8 mouse cellular contexts compared by ENCODE assay signal in the genomic region with DNA sequence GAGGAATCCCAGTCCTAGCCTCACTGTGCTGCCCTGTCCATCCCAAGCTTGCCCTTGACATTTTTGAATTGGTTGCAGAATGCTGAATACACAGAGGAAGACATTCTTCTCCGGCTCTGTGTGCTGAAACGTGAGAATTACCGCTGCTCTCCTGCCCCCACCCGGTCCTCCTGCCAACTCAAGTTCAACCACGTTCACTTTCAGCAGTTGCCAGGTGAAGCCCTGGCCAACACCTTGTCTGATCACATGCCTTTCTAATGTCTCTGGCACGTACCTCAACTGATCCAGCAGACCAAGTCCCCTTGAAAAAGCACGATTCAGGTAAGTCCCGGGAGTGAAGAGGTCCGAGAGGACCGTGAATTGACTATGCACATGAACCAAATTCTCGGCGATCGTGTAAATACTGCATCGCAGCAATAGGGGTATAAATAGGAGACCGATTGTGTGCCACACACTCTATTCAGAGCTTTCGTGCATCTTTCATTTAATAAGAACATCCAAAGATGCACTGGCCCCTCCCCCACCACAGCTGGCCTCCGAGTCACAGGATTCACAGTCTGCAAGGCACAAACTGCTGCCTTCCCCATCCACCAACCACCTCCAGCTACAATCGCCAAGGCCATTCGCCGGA. TPM values are rescaled to one million over a fixed set of nuclear protein-coding genes. Genes with fewer than 3 reads are reported as not detected.
DNase-seq lines count a peak whose midpoint lies in the region; ATAC-seq lines count a peak whose summit lies in the region.

No protein-coding gene starts in this region.

- H3K27ac ChIP-seq in midbrain, embryonic 14.5 days (replicated peaks; ENCODE audit: low read depth, low read length): peak overlapping the region; percentile 94
- H3K27ac ChIP-seq in intestine, embryonic 16.5 days (ENCODE audit: low read length): no peak overlapping the region

- no peaks in the 10 kb centered on the region for H3K27me3 ChIP-seq in midbrain, embryonic 14.5 days (ENCODE audit: control insufficient read depth, insufficient read depth, low read length)
- H3K27me3 ChIP-seq in intestine, embryonic 16.5 days (replicated peaks; ENCODE audit: control insufficient read depth, insufficient read depth, low read length): no peaks in the 10 kb centered on the region

- peak overlapping the region; percentile 78 for H3K4me2 ChIP-seq in midbrain, embryonic 14.5 days (ENCODE audit: low read length)
- H3K4me2 ChIP-seq in intestine, embryonic 16.5 days (ENCODE audit: low read depth, low read length): no peak overlapping the region

- H3K4me1 ChIP-seq in midbrain, embryonic 14.5 days (ENCODE audit: control insufficient read depth, insufficient read depth, low read length): peaks cover 34% of the 10 kb centered on the region
- H3K4me1 ChIP-seq in intestine, embryonic 16.5 days (ENCODE audit: control insufficient read depth, insufficient read depth, low read length): peaks cover 11% of the 10 kb centered on the region

- peak; percentile 70 for DNase-seq in cerebellum, adult 11-12 months
- no peak for DNase-seq in cerebellum, postnatal 4 days (ENCODE audit: low spot score in 2 of 2)
- DNase-seq in retina, embryonic 14.5 days (ENCODE audit: low spot score): peak; percentile 12
- no peak for DNase-seq in retina, postnatal 1 day
- peak; percentile 78 for DNase-seq in induced T-regulatory cell, adult 2 months (ENCODE audit: low read depth)
- no peak for DNase-seq in midbrain, embryonic 14.5 days
- DNase-seq in gastrocnemius, adult 8-10 months (ENCODE audit: low spot score in 2 of 2): no peak

- peak overlapping the region; percentile 93 for H3K4me3 ChIP-seq in midbrain, embryonic 14.5 days (replicated peaks; ENCODE audit: low read depth, low read length)
- no peak overlapping the region for H3K4me3 ChIP-seq in intestine, embryonic 16.5 days (ENCODE audit: low read length)

- no peak for ATAC-seq in midbrain, embryonic 14.5 days (ENCODE audit: low FRiP score, low TSS enrichment)
- ATAC-seq in intestine, embryonic 16.5 days: no peak

- H3K36me3 ChIP-seq in midbrain, embryonic 14.5 days (ENCODE audit: control insufficient read depth, insufficient read depth, low read length): no peaks in the 10 kb centered on the region
- no peaks in the 10 kb centered on the region for H3K36me3 ChIP-seq in intestine, embryonic 16.5 days (ENCODE audit: control insufficient read depth, insufficient read depth, low read length)

- WGBS in midbrain, embryonic 14.5 days: 68% methylated on average over 20 of the region's 20 CpGs
- WGBS in intestine, embryonic 16.5 days: 80% methylated on average over 20 of the region's 20 CpGs

- H3K9me3 ChIP-seq in midbrain, embryonic 14.5 days (ENCODE audit: control insufficient read depth, low read length): no peaks in the 10 kb centered on the region
- H3K9me3 ChIP-seq in intestine, embryonic 16.5 days (ENCODE audit: control insufficient read depth, low read length): no peaks in the 10 kb centered on the region

- H3K9ac ChIP-seq in midbrain, embryonic 14.5 days (replicated peaks; ENCODE audit: low read length): peak overlapping the region; percentile 99
- no peak overlapping the region for H3K9ac ChIP-seq in intestine, embryonic 16.5 days (ENCODE audit: low read depth, low read length)

RNA-seq across cellular contexts. Expression of a gene that starts 3.4 kb away (rescaled TPM):
- polyA plus RNA-seq in midbrain, embryonic 14.5 days (2014; fragmentation: Nextera tagmentation; extraction: Ambion mirVana): 96.1 and 112 TPM in 2 replicates
- 5.2 and 5.7 TPM in 2 replicates for polyA plus RNA-seq in intestine, embryonic 16.5 days (2015; fragmentation: Nextera tagmentation; extraction: Ambion mirVana)
- 10 to 100 TPM in 2 of 4 experiments, 1 to 10 TPM in 2; 7.8 to 14.7 (median 10.2) TPM for total RNA-seq in gastrocnemius, adult 8-10 months (2022)

Comparison
In these comparisons a context has a peak if more than half of its experiments do, and no peak if none do; other contexts are left out.
1. DNase-seq: peak in cerebellum, adult 11-12 months (single experiment), retina, embryonic 14.5 days (single experiment) and induced T-regulatory cell, adult 2 months (single experiment); none in cerebellum, postnatal 4 days (0 of 2), retina, postnatal 1 day (single experiment), midbrain, embryonic 14.5 days (single experiment) and gastrocnemius, adult 8-10 months (0 of 2).
2. RNA of a gene that starts 3.4 kb away (polyA plus RNA-seq): 96.1 to 112 TPM in midbrain, embryonic 14.5 days; 5.2 to 5.7 TPM in intestine, embryonic 16.5 days; every median in the first group is over 10 times any median in the second.